Mouse (Mus musculus) left cerebral cortex, postnatal 10 days (tissue): ENCODE measurements around the gene Ggnbp2. TPM values are rescaled to one million over a fixed set of nuclear protein-coding genes. Genes with fewer than 3 reads are reported as not detected.

Experiments
- DNase-seq, 2 experiments: peaks; one replicate each; pipeline ENCODE4 v3.0.0; 2021 to 2022; ENCODE audit warnings: low spot score in 2 of 2, mixed read lengths in 1 of 2; ENCODE audit errors: extremely low spot score in 1 of 2
- intact Hi-C: fragments of 180-260 bp; cut with DNase I; formaldehyde crosslinking; loops from one replicate; pipeline ENCODE4 v1.15.1; 2025
- microRNA-seq: library from miRNA; unstranded; fragments of <30 nt; microRNA quantifications from one replicate; pipeline ENCODE4 v1.2.0, GENCODE M21; 2022
- total RNA-seq, 2 experiments: library from RNA; stranded (reverse); gene quantifications; 2 replicates each; pipeline ENCODE4 v1.2.3; 2021

Ggnbp2 gene
- total RNA-seq, 2 experiments from 2014 or later = 89.1 to 90.3 TPM

DNA sequence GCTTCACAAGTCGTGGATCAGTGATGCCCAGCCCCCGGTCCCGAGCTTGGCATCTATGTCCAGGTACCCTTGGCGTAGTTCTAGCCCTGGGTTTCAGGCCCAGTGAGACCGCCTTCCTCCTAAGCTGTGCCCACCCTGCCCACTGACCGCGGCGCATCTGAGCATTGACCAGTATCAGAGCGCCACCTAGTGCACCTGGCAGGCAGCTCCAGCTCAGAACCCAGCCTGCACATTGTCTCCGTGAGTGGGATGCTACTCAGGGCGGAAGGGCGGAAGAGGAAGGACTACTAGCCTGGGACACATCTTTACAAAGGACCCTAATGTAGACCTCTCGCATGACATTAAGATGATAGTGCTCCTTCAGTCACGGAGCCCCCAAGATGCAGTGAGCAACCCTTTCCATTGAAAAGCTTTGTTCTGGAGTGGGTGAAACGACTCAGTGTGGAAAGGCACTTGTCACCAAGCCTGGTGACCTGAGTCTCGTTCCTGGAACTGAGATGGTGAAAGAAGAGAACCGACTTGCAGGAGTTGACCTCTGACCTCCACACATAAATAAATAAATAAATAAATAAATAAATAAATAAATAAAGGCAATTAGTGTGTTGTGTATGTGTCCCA is 76.0 kb downstream of the Ggnbp2 start:
- intact Hi-C loops = loop anchor here (2.0 to 5.0 kb wide), 4 partner anchors 67 to 527 kb away; no protein-coding TSS in a partner anchor
- DNase-seq = peak; percentile 82 to 85

DNA sequence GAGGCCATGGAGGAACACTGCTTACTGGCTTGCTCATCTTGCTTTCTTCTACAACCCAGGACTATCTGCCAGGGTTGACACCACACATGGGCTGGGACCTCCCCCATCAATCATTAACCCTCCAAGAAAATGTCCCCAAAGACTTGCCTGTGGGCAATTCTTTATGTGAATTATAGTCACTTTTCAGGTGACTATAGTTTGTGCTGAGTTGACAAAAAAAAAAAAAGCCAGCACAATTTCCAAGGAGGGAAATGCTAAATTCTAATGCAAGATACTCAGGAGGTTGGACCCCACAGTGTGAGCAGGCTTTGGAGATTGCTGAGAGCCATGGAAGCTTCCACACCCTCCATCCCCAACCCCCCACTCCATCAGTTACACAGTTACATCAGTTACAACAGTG is 77.1 kb downstream of the Ggnbp2 start:
- intact Hi-C loops = loop anchor here (5.0 kb wide), 2 partner anchors 66 to 276 kb away; no protein-coding TSS in a partner anchor
- no peak for DNase-seq

DNA sequence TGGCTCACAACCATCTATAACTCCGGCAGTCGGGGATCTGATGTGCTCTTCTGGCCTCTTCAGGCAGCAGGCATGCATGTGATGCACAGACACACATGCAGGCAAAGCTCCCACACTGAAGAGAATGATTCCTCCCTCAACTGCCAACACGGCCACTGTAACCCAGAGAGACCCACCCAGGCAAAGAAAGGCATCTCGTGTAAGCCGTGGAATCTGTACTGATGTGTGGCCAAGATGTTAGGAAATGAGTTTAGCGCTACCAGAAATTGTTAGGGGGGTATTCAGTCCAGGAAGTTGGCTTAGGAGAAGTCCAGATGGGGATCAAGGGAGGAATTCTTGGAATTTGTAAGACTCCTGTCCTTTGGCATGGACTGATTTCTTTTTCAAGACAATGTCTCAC is 80.2 kb downstream of the Ggnbp2 start:
- intact Hi-C loops = loop anchor here (5.0 kb wide), 2 partner anchors 63 to 273 kb away; no protein-coding TSS in a partner anchor

More for the DNA sequence above, 80.2 kb downstream of the Ggnbp2 start:
- no peak for DNase-seq

Small RNAs within 50 kb of the gene (microRNA-seq; reads per million reads assigned to microRNA genes)
- gene Gm23564 = not detected

Other genes with a start within 250 kb of the Ggnbp2 start
- gene Mrm1, start 51.3 kb downstream of the Ggnbp2 start, total RNA-seq = 10 to 100 TPM; 18.1 to 21.7 TPM
- gene Dhrs11, start 41.8 kb downstream of the Ggnbp2 start, total RNA-seq = 1 to 10 TPM; 6.3 to 7.1 TPM
- 10 to 100 TPM; 11.8 to 13.8 TPM for gene Myo19, start 9.3 kb upstream of the Ggnbp2 start, total RNA-seq
- 1 to 10 TPM; 7.8 to 8.5 TPM for gene Pigw, start 9.5 kb upstream of the Ggnbp2 start, total RNA-seq
- gene Znhit3, start 45.5 kb upstream of the Ggnbp2 start, total RNA-seq = 10 to 100 TPM; 28.1 to 31.9 TPM
- gene Car4, start 87.0 kb upstream of the Ggnbp2 start, total RNA-seq = 10 to 100 TPM; 44.2 to 49.6 TPM